Mouse (Mus musculus) cortical plate, adult 2 months (tissue): ENCODE measurements at regions not wholly inside any gene's neighbourhood (a gene's known extent, or its start where the extent isn't known, plus 50 kb on each side); places are given as distances from the start of the nearest gene placed in this dataset.

Experiments
- CTCF ChIP-seq: fragments of 200-500 bp; IDR thresholded peaks from 2 replicates; pipeline ENCODE4 v1.5.1; 2011; ENCODE audit warnings: mild to moderate bottlenecking, control low read depth, low read length; ENCODE audit not compliant: insufficient read depth; ENCODE audit errors: extremely low read depth
- POLR2A ChIP-seq: fragments of 200-500 bp; IDR thresholded peaks from 2 replicates; pipeline ENCODE4 v1.6.1; 2011; ENCODE audit warnings: mild to moderate bottlenecking, low read length, control low read depth; ENCODE audit not compliant: insufficient read depth; ENCODE audit errors: extremely low read depth

DNA sequence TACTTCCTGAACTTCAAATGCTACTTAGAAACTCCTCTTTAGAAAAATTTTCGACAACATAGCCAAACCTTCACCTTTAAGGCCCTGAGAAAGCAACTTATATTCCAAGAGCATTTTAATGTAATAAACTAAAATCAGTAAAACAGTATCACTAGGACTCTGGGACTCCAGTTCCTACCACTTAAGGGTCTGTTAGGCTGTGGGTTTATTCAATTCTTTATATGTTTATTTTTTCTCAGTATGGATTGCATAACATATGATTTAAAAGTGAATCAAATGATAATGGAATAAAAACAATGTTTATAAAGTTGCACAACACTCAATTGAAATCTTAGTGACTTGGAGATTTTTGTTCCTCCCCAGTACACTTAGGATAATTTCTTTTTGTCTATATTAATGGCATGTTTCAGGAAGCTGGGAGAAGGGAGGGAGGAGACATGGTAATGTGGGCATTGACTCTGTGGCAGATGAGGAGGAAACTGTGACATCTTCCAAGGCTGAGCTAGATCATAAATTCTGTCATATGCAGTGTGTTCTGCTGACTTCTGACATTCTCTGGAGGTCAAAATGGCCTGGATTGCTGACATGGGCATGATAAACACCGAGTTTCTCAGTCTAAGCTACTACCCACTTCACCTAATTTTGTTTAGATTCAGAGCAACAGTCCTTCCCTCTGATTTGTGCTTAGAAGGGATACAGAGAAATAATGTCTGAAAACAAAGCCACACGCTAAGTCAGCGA is 401.3 kb upstream of the Sema6d start:
- no peak for TF ChIP-seq CTCF
- TF ChIP-seq POLR2A, result no peak
